Mouse (Mus musculus) megakaryocyte, embryonic 14.5 days (primary cell): ENCODE data around the gene Hnrnpdl.

Experiments used
- FLI1 ChIP-seq: IDR thresholded peaks from 2 replicates; pipeline ENCODE4 v1.6.1; 2012; ENCODE audit warnings: low read length, inconsistent platforms, mixed read lengths
- GATA1 ChIP-seq: IDR thresholded peaks from 3 replicates; pipeline ENCODE4 v1.6.1; 2012; ENCODE audit warnings: mixed read lengths, low read length, inconsistent platforms, borderline replicate concordance

DNA sequence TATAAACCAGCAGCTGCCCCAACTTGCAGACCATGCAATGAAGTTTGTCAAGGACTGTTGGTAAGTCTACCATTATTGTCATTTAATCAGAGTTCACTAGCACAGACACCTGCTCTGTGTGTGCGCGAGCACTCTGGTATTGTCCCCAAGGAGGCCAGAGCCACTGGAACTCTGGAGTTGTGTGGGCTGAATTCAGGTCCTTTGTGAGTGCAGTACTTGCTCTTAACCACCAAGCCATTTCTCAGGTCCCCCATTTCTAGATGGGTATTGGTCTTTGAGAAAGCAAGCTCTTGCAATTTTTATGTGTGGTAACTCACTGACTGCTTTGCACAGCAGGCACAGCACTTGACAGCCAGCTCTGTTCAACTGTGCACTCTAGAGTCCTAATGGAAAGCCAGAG, 7.4 kb downstream of the Hnrnpdl start:
- TF ChIP-seq GATA1 (no peak), FLI1 (no peak)
